Mouse (Mus musculus) embryonic facial prominence, embryonic 11.5 days (tissue): ENCODE results near the gene Rsph1. TPM values are rescaled to one million over a fixed set of nuclear protein-coding genes. Genes with fewer than 3 reads are reported as not detected.

Experiments
- ATAC-seq: fragments of 200-750 bp; cut with Nextera tagmentation; replicated peaks from 2 replicates; pipeline ENCODE4 v1.8.0; 2017; ENCODE audit warnings: low read depth; ENCODE audit not compliant: insufficient number of reproducible peaks, low FRiP score, low TSS enrichment
- DNase-seq: peaks from one replicate; pipeline ENCODE4 v3.0.0-alpha.2; 2015; ENCODE audit warnings: low spot score
- H3K27ac ChIP-seq: fragments of 300-500 bp; sonication (generic); replicated peaks from 2 replicates; pipeline ENCODE4 v1.5.1; 2014; ENCODE audit warnings: mild to moderate bottlenecking, low read depth, low read length, control low read depth
- H3K27me3 ChIP-seq: fragments of 300-500 bp; sonication (generic); 2 replicates; pipeline ENCODE4 v1.6.1; 2014; ENCODE audit warnings: mild to moderate bottlenecking, low read length, moderate library complexity, mixed read lengths; ENCODE audit not compliant: control insufficient read depth, insufficient read depth
- H3K36me3 ChIP-seq: fragments of 300-500 bp; sonication (generic); replicated peaks from 2 replicates; pipeline ENCODE4 v1.6.1; 2014; ENCODE audit warnings: low read depth, mild to moderate bottlenecking, low read length, moderate library complexity, mixed read lengths; ENCODE audit not compliant: control insufficient read depth, insufficient read depth
- H3K4me1 ChIP-seq: fragments of 300-500 bp; sonication (generic); 2 replicates; pipeline ENCODE4 v1.6.1; 2014; ENCODE audit warnings: low read length, mixed read lengths; ENCODE audit not compliant: control insufficient read depth, insufficient read depth
- H3K4me2 ChIP-seq: fragments of 300-500 bp; sonication (generic); 2 replicates; pipeline ENCODE4 v1.6.1; 2014; ENCODE audit warnings: low read depth, mild to moderate bottlenecking, control low read depth, low read length, moderate library complexity
- H3K4me3 ChIP-seq: fragments of 300-500 bp; sonication (generic); 2 replicates; pipeline ENCODE4 v1.5.1; 2014; ENCODE audit warnings: low read depth, low read length, control low read depth
- H3K9ac ChIP-seq: fragments of 300-500 bp; sonication (generic); replicated peaks from 2 replicates; pipeline ENCODE4 v1.6.1; 2014; ENCODE audit warnings: mild to moderate bottlenecking, control low read depth, low read length
- H3K9me3 ChIP-seq: fragments of 300-500 bp; sonication (generic); replicated peaks from 2 replicates; pipeline ENCODE4 v1.6.1; 2016; ENCODE audit warnings: mild to moderate bottlenecking, low read length, inconsistent platforms, mixed read lengths; ENCODE audit not compliant: control insufficient read depth
- WGBS: fragments of 180-500 bp; shearing (Covaris S2); extraction: QIAGEN DNeasy Blood & Tissue Kit; methylation state at CpG from one replicate; pipeline ENCODE4 v1.1.7; 2014; 5-methylcytosine and 5-hydroxymethylcytosine counted together
- polyA plus RNA-seq: library from polyadenylated mRNA; unstranded; fragments of >200 nt; fragmentation: Nextera tagmentation; extraction: Ambion mirVana; gene quantifications from 2 replicates; pipeline ENCODE4 v1.2.1, GENCODE M21; 2014

The Rsph1 gene
- polyA plus RNA-seq, 1 experiment from 2014 or later, result 0.76 TPM

DNA sequence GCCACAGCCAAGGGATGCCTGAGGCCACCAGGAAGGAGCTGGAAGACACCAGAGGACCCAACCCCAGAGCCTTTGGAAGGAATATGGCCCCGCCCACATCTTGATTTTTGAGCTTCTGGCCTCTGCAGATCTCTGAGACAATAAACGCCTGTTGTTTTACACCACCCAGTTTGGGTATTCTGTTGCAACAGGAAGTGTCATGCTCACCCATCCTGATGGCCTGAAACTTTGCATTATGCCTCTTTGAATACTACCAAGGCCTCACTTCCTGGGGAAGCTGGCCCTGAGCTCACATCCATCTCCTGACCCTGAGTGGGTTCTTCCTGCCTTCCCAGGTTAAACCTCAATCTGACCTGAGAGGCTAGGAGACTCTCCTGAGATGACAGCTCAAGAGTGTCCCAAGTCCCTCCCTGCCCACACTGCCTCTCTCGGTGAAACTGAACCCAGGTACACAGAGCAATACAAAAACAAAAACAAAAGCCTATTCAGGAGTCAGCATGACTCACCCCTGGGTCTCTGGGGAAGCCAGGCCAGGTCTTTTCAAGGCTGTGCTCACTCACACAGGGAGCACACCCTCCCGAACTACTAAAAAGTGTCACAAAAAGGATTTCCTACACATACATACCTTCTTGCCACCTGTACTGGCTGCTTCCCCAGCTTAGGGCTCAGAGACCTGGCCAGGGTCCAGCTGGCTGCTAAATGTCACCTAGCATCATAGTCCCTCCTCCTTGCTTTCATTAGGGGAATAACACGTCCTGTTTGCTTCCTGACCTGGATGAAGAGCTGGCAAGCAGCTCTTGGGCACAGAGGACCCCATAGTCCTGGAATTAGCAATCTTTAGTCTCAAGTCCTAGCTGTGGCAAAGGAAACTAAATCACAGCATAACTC, 60.9 kb downstream of the Rsph1 start:
- no peak for ATAC-seq
- 37% methylated on average over 5 of the region's 5 CpGs for WGBS
- H3K27ac ChIP-seq, result no peak overlapping the region

DNA sequence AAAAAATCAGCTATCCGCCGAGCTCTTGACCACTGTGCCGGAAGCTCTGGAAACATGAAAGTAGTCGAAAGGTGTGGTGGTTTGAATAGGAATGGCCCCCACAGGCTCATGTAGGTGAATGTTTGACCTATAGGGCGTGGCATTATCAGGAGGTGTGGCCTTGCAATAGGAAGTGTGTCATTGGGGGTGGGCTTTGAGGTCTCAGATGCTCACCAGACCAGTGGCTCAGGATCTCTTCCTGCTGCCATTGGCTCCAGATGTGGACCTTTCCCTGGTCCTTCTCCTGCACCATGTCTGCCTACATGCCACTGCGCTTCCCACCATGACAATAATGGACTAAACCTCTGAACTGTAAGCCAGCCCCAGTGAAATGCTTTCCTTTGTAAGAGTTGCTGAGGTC, 65.3 kb downstream of the Rsph1 start:
- Histone ChIP-seq H3K9ac (no peak overlapping the region), H3K4me2 (no peak overlapping the region), H3K27me3 (no peaks in the 10 kb centered on the region), H3K9me3 (no peaks in the 10 kb centered on the region), H3K27ac (no peak overlapping the region), H3K4me1 (no peaks in the 10 kb centered on the region), H3K36me3 (no peaks in the 10 kb centered on the region), H3K4me3 (no peak overlapping the region)
- ATAC-seq (no peak), DNase-seq (no peak)
- 93% methylated on average over 6 of the region's 6 CpGs for WGBS

More for the DNA sequence above, 60.9 kb downstream of the Rsph1 start:
- Histone ChIP-seq H3K27me3 (no peaks in the 10 kb centered on the region), H3K4me2 (no peak overlapping the region), H3K9ac (no peak overlapping the region), H3K9me3 (no peaks in the 10 kb centered on the region), H3K36me3 (no peaks in the 10 kb centered on the region), H3K4me1 (no peaks in the 10 kb centered on the region), H3K4me3 (no peak overlapping the region)
- DNase-seq, result no peak

DNA sequence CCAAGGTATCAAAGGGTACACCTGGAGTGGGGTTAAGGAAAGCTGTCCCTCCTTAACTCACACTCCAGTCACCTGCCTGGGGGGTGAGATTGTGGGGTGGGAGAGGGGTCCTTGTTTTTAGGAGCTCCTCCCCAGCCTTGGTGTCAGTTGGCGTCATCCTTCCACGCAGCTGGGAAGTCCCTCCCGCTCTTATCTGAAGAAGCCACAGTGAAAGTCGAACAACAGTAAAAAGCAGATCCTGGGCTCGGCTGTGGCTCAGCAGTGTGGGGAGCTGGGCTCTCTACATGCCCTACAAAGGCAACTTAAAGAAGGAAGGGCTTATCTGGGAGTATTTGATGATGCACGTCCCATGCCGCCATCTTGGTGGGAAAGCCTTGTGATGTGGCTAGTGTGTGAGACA, 66.9 kb downstream of the Rsph1 start:
- Histone ChIP-seq H3K9ac (no peak overlapping the region), H3K27ac (no peak overlapping the region), H3K36me3 (no peaks in the 10 kb centered on the region), H3K27me3 (no peaks in the 10 kb centered on the region), H3K4me1 (no peaks in the 10 kb centered on the region), H3K9me3 (no peaks in the 10 kb centered on the region), H3K4me3 (no peak overlapping the region), H3K4me2 (no peak overlapping the region)
- ATAC-seq (no peak), DNase-seq (no peak)
- whole genome bisulfite sequencing, result 88% methylated on average over 7 of the region's 7 CpGs

DNA sequence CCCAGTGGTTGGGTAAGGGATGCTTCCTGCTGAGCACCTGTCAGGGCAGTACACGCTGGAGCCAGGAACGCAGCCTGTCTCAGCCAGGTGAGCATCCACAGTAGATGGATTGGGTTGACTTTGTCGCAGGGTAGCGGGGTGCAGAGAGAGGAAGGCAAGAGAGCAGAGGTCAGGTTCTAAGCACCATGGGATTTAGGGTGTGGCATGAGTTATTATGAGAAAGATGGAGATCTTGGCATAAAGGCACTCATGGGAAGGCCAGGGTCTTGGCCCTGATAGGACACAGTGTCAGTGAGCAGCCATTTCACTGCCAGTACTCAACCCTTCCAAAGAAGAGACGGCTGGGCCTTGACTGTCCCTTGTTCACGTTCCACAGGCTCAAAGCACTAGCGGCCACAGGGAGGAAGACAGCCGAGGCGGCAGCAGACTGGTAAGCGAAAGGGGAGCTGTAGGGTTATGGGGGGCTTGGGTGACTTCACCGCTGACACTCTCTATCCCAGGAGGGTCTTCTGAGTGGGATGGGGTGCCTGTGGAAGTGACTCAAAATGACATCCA, 67.7 kb downstream of the Rsph1 start:
- no peak for DNase-seq
- WGBS, result 92% methylated on average over 11 of the region's 11 CpGs
- ATAC-seq, result no peak
- Histone ChIP-seq H3K9ac (no peak overlapping the region), H3K27ac (no peak overlapping the region), H3K36me3 (no peaks in the 10 kb centered on the region), H3K4me3 (no peak overlapping the region), H3K4me1 (no peaks in the 10 kb centered on the region), H3K9me3 (no peaks in the 10 kb centered on the region), H3K27me3 (no peaks in the 10 kb centered on the region), H3K4me2 (no peak overlapping the region)

DNA sequence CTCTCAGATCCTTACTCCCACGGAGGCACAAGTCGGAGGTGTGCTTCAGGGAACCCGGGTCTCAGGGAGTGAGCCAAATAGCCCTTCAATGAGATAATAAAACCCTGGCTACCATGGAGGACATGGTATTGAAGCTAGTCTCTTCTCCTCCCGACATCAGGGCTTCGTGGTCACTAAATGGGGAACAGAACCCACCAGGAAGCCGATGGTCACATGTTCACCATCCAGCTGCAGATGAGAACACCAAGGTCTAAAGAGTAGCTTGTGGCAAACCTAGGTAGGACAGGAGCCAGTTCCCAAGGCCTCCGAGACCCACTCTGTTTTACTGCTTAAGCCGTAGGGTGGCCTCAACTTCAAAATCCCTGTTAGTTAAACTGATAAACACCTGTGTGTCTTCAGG, 68.5 kb downstream of the Rsph1 start:
- H3K36me3 ChIP-seq, result no peaks in the 10 kb centered on the region
- no peaks in the 10 kb centered on the region for H3K9me3 ChIP-seq
- H3K27me3 ChIP-seq, result no peaks in the 10 kb centered on the region
- no peak overlapping the region for H3K27ac ChIP-seq
- 88% methylated on average over 8 of the region's 8 CpGs for WGBS
- H3K4me1 ChIP-seq, result no peaks in the 10 kb centered on the region
- no peak overlapping the region for H3K4me2 ChIP-seq
- no peak for DNase-seq
- no peak overlapping the region for H3K4me3 ChIP-seq
- H3K9ac ChIP-seq, result no peak overlapping the region
- ATAC-seq, result no peak

DNA sequence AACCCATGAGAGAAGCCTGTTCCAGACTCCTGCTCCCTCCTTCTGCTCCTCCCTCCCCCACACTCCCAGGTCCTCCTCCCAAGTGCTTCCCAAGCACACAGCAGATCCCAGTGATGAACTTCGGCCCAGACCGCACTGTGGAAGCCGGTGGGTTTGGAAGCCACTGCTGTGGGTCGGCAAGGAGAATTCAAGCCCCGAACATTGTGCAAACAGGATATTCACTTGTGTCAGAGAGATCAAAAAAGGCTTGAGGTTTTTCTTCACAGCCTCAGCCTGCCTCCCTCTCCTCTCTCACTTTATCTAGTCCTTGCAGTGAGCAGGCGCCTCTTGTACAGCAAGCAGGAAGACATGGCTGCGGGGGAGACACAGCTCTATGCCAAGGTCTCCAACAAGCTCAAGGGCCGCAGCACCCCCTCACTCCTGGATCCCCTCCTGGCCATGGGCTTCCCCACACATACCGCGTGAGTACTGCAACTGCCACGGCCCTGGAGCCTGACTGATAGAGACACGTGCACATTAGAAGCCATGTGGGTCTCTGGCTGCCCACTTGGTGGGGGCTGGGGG, 69.3 kb downstream of the Rsph1 start, which contains the start of gene Ubash3a:
Ubash3a (plus strand) TSS at position 103 of the 564 bp plus-strand sequence.
- Histone ChIP-seq H3K36me3 (no peaks in the 10 kb centered on the region), H3K4me1 (no peaks in the 10 kb centered on the region), H3K4me2 (no peak within 1 kb of the TSS), H3K9me3 (no peaks in the 10 kb centered on the region), H3K9ac (no peak within 1 kb of the TSS), H3K4me3 (no peak within 1 kb of the TSS), H3K27me3 (no peaks in the 10 kb centered on the region), H3K27ac (no peak within 1 kb of the TSS)
- DNase-seq (no peak), ATAC-seq (no peak)
- 74% methylated on average over 12 of the region's 12 CpGs for whole genome bisulfite sequencing

Other genes starting within 250 kb of the Rsph1 start
- gene Abcg1, start 219.7 kb downstream of the Rsph1 start, polyA plus RNA-seq, result 11.7 and 13.9 TPM in 2 replicates
- gene Tff3, start 147.7 kb downstream of the Rsph1 start, polyA plus RNA-seq, result not detected in 2 replicates
- gene Tff2, start 133.1 kb downstream of the Rsph1 start, polyA plus RNA-seq, result not detected in 2 replicates
- not detected in 2 replicates for gene Tff1, start 112.1 kb downstream of the Rsph1 start, polyA plus RNA-seq
- gene Tmprss3, start 78.4 kb downstream of the Rsph1 start, polyA plus RNA-seq, result not detected in 2 replicates
- 0.11 and 0.36 TPM in 2 replicates for gene Ubash3a, start 69.5 kb downstream of the Rsph1 start, polyA plus RNA-seq
- gene Slc37a1, start 9.4 kb upstream of the Rsph1 start, polyA plus RNA-seq, result 1.8 and 2.4 TPM in 2 replicates
- gene Pde9a, start 108.8 kb upstream of the Rsph1 start, polyA plus RNA-seq, result 25.7 and 26.6 TPM in 2 replicates
- gene Wdr4, start 242.6 kb upstream of the Rsph1 start, polyA plus RNA-seq, result 34.6 and 37.2 TPM in 2 replicates
- 206 and 237 TPM in 2 replicates for gene Ndufv3, start 242.7 kb upstream of the Rsph1 start, polyA plus RNA-seq